Mouse (Mus musculus) intestine, postnatal 0 days (tissue): ENCODE data around the gene Zcchc2. TPM values are rescaled to one million over a fixed set of nuclear protein-coding genes. Genes with fewer than 3 reads are reported as not detected.

ENCODE experiments used
- ATAC-seq: fragments of 200-750 bp; cut with Nextera tagmentation; 2 replicates; pipeline ENCODE4 v1.8.0; 2017; ENCODE audit warnings: mild to moderate bottlenecking, moderate TSS enrichment, moderate library complexity
- H3K27ac ChIP-seq: fragments of 300-500 bp; sonication (generic); 2 replicates; pipeline ENCODE4 v1.5.1; 2014; ENCODE audit warnings: mild to moderate bottlenecking, low read depth, low read length, moderate library complexity
- H3K27me3 ChIP-seq: fragments of 300-500 bp; sonication (generic); replicated peaks from 2 replicates; pipeline ENCODE4 v1.6.1; 2014; ENCODE audit warnings: low read length, mixed read lengths; ENCODE audit not compliant: control insufficient read depth, insufficient read depth
- H3K36me3 ChIP-seq: fragments of 300-500 bp; sonication (generic); 2 replicates; pipeline ENCODE4 v1.6.1; 2014; ENCODE audit warnings: mild to moderate bottlenecking, moderate library complexity; ENCODE audit not compliant: control insufficient read depth, insufficient read depth
- H3K4me1 ChIP-seq: fragments of 300-500 bp; sonication (generic); replicated peaks from 2 replicates; pipeline ENCODE4 v1.6.1; 2014; ENCODE audit warnings: antibody characterized with exemption, low read length, mixed read lengths; ENCODE audit not compliant: control insufficient read depth, insufficient read depth
- H3K4me2 ChIP-seq: fragments of 300-500 bp; sonication (generic); replicated peaks from 2 replicates; pipeline ENCODE4 v1.6.1; 2014; ENCODE audit warnings: low read depth, mild to moderate bottlenecking, moderate library complexity
- H3K4me3 ChIP-seq: fragments of 300-500 bp; sonication (generic); 2 replicates; pipeline ENCODE4 v1.5.1; 2014; ENCODE audit warnings: low read depth, low read length
- H3K9ac ChIP-seq: fragments of 300-500 bp; sonication (generic); 2 replicates; pipeline ENCODE4 v1.6.1; 2014; ENCODE audit warnings: mild to moderate bottlenecking, low read depth, low read length
- H3K9me3 ChIP-seq: fragments of 300-500 bp; sonication (generic); 2 replicates; pipeline ENCODE4 v1.6.1; 2016; ENCODE audit warnings: mixed run types; ENCODE audit not compliant: control insufficient read depth
- CTCF ChIP-seq: sonication (generic); IDR thresholded peaks from 2 replicates; pipeline ENCODE4 v1.5.1; 2016; ENCODE audit warnings: low read depth, mild to moderate bottlenecking, control low read depth, antibody characterized with exemption, moderate library complexity
- WGBS: fragments of 180-500 bp; shearing (Covaris S2); extraction: QIAGEN DNeasy Blood & Tissue Kit; methylation state at CpG from one replicate; pipeline ENCODE4 v1.1.7; 2014; 5-methylcytosine and 5-hydroxymethylcytosine counted together
- polyA plus RNA-seq: library from polyadenylated mRNA; unstranded; fragments of >200 nt; fragmentation: Nextera tagmentation; extraction: Ambion mirVana; gene quantifications from 2 replicates; pipeline ENCODE4 v1.2.1, GENCODE M21; 2015

Gene Zcchc2
- polyA plus RNA-seq, 1 experiment from 2014 or later = 1.6 TPM

DNA sequence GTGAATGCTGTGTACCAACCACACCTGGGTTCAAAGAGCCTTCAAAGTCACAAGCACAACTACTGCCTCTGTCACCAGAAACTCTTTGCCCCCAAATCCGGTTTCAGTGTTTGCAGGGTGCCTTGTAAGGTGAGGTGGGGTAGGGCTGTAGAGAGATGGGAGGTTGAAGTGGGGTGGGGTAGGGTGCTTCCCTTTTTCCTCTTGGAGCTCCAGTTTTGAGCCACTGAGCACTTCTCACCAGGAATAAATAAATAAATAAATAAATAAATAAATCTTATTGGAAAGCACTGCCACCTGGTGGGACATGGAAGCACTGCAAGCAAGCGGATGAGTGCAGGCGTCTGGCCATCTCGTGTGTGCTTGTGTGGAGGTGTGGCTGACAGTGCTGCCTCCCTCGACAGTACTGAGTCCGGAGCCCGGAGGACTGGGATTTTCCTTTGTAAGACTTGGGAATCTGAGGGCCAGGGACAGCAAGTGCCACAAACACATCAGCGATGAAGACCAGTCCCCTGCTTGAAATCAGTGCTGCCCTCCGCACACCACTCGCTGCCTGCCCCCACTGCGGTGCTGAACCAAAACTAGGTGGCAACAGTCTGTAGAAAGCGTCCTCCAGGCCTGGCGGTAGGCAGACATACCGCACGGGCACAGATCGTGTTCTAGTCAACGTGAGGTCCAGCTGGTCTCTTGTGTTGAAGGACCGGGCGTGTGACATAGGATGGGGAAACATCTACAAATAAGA lies 46.8 kb downstream of the Zcchc2 start:
- 64% methylated on average over 19 of the region's 19 CpGs for WGBS
- no peak overlapping the region for H3K4me2 ChIP-seq
- no peak overlapping the region for H3K4me3 ChIP-seq
- H3K4me1 ChIP-seq = no peaks in the 10 kb centered on the region
- no peak; the same call in 1 of the 2 replicates for ATAC-seq
- no peak overlapping the region for H3K9ac ChIP-seq
- peak; percentile 78 for TF ChIP-seq CTCF
- H3K9me3 ChIP-seq = no peaks in the 10 kb centered on the region
- H3K36me3 ChIP-seq = peaks cover 20% of the 10 kb centered on the region
- no peaks in the 10 kb centered on the region for H3K27me3 ChIP-seq
- H3K27ac ChIP-seq = no peak overlapping the region

DNA sequence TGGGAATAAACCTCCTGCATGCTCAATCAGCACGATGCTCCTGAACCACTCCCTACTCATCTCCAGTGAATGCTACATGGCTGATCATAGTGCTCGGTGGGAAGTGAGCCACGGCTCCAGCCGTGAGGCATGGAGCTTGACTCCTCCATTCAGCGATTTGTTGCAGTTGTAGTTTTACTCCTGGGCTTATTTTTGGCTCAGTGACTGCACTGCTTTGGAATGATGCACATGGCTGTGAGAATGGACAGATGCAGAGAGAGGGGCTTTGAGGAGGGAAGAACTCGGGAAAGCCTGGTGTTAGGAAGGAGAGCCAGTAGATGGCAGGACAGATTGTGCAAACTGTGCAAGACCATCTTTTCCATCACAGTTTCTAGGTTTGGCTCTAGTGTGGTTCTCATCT lies 49.1 kb downstream of the Zcchc2 start:
- ATAC-seq = no peak
- no peak overlapping the region for H3K27ac ChIP-seq
- 69% methylated on average over 6 of the region's 6 CpGs for WGBS

DNA sequence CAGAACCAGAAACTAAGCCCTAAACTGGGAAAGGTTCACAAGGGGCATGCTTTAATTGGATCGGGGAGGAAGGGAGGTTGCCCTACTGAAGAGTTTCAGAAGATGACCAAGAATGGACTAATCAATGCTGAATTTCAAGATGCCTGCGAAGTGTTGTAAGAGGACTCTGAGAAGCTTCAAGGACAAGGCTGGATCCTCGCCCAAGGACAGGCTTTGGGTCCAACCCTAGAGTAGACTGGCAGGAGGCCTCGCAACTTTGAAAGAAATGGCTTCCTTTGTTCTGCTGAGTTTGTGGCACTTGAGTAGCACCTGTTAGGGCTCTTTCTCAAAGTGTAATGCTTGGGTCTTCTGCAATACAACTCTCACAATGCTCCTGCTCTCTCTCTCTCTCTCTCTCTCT lies 50.1 kb downstream of the Zcchc2 start:
- ATAC-seq = no peak
- H3K27me3 ChIP-seq = no peaks in the 10 kb centered on the region
- TF ChIP-seq CTCF = no peak
- H3K4me2 ChIP-seq = no peak overlapping the region
- no peaks in the 10 kb centered on the region for H3K9me3 ChIP-seq
- 0 out of 2 replicates have a peak, but pooled peaks cover 3% of the 10 kb centered on the region for H3K36me3 ChIP-seq
- H3K27ac ChIP-seq = no peak overlapping the region
- WGBS = 91% methylated on average over 4 of the region's 4 CpGs
- H3K4me1 ChIP-seq = no peaks in the 10 kb centered on the region
- no peak overlapping the region for H3K9ac ChIP-seq
- no peak overlapping the region for H3K4me3 ChIP-seq

More for the DNA sequence above, 49.1 kb downstream of the Zcchc2 start:
- Histone ChIP-seq H3K9me3 (no peaks in the 10 kb centered on the region), H3K27me3 (no peaks in the 10 kb centered on the region), H3K36me3 (peaks cover 8% of the 10 kb centered on the region; the same call in 1 of the 2 replicates), H3K9ac (no peak overlapping the region), H3K4me2 (no peak overlapping the region), H3K4me1 (no peaks in the 10 kb centered on the region), H3K4me3 (no peak overlapping the region)
- TF ChIP-seq CTCF = peak; percentile 54

DNA sequence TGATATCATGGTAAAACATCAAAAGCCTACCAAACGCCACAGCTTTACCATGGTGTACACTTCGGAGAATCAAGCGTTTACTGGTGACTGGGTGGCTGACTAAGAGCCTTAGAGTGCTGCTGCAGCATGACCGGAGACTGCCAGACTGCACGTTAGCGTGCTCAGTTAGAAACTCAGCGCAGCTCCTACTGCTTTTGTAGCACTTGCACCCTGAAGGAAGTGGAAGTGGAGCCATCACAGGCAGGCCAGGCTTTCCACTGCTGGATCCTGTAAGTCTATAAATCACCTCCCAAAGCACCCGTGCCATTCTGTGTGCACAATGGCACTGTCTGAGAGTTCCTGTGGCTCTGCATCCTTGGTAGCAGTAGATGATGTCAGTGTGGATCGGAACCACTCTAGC lies 52.0 kb downstream of the Zcchc2 start:
- Histone ChIP-seq H3K36me3 (no peaks in the 10 kb centered on the region), H3K9ac (no peak overlapping the region), H3K27ac (no peak overlapping the region), H3K27me3 (no peaks in the 10 kb centered on the region), H3K4me2 (no peak overlapping the region), H3K4me1 (no peaks in the 10 kb centered on the region), H3K9me3 (no peaks in the 10 kb centered on the region), H3K4me3 (no peak overlapping the region)
- TF ChIP-seq CTCF = no peak
- ATAC-seq = no peak
- 88% methylated on average over 9 of the region's 9 CpGs for WGBS

GRCm38 (mm10) chr1:106043053-106043820 lies 53.0 kb downstream of the Zcchc2 start:
- Histone ChIP-seq H3K4me1 (no peaks in the 10 kb centered on the region), H3K4me2 (no peak overlapping the region), H3K9me3 (no peaks in the 10 kb centered on the region), H3K4me3 (no peak overlapping the region), H3K36me3 (no peaks in the 10 kb centered on the region), H3K9ac (no peak overlapping the region), H3K27me3 (no peaks in the 10 kb centered on the region), H3K27ac (no peak overlapping the region)
- TF ChIP-seq CTCF = no peak
- 70% methylated on average over 4 of the region's 4 CpGs for WGBS
- ATAC-seq = no peak

GRCm38 (mm10) chr1:106049036-106049435 lies 58.8 kb downstream of the Zcchc2 start:
- Histone ChIP-seq H3K27ac (no peak overlapping the region), H3K4me1 (no peaks in the 10 kb centered on the region), H3K36me3 (no peaks in the 10 kb centered on the region), H3K27me3 (no peaks in the 10 kb centered on the region), H3K4me3 (no peak overlapping the region), H3K9ac (no peak overlapping the region), H3K9me3 (no peaks in the 10 kb centered on the region), H3K4me2 (no peak overlapping the region)
- TF ChIP-seq CTCF = no peak
- 98% methylated on average over 6 of the region's 6 CpGs for WGBS
- no peak for ATAC-seq
